Mouse (Mus musculus) kidney, embryonic 16.5 days (tissue): ENCODE measurements around the gene Gnaz. TPM values are rescaled to one million over a fixed set of nuclear protein-coding genes. Genes with fewer than 3 reads are reported as not detected.

Source experiments
- ATAC-seq: fragments of 200-750 bp; cut with Nextera tagmentation; 2 replicates; pipeline ENCODE4 v1.8.0; 2017; ENCODE audit warnings: moderate TSS enrichment; ENCODE audit not compliant: low FRiP score, low TSS enrichment
- H3K27ac ChIP-seq: fragments of 300-500 bp; sonication (generic); 2 replicates; pipeline ENCODE4 v1.5.1; 2014; ENCODE audit warnings: low read length
- H3K27me3 ChIP-seq: fragments of 300-500 bp; sonication (generic); 2 replicates; pipeline ENCODE4 v1.6.1; 2014; ENCODE audit warnings: low read length, control low read depth, mixed read lengths; ENCODE audit not compliant: insufficient read depth
- H3K36me3 ChIP-seq: fragments of 300-500 bp; sonication (generic); 2 replicates; pipeline ENCODE4 v1.6.1; 2014; ENCODE audit warnings: low read length, control low read depth, mixed read lengths; ENCODE audit not compliant: insufficient read depth
- H3K4me1 ChIP-seq: fragments of 300-500 bp; sonication (generic); 2 replicates; pipeline ENCODE4 v1.6.1; 2014; ENCODE audit warnings: low read length, control low read depth, mixed read lengths; ENCODE audit not compliant: insufficient read depth
- H3K4me2 ChIP-seq: fragments of 300-500 bp; sonication (generic); replicated peaks from 2 replicates; pipeline ENCODE4 v1.6.1; 2014; ENCODE audit warnings: low read depth, low read length
- H3K4me3 ChIP-seq: fragments of 300-500 bp; sonication (generic); 2 replicates; pipeline ENCODE4 v1.5.1; 2014; ENCODE audit warnings: mild to moderate bottlenecking, low read length
- H3K9ac ChIP-seq: fragments of 300-500 bp; sonication (generic); replicated peaks from 2 replicates; pipeline ENCODE4 v1.6.1; 2014; ENCODE audit warnings: low read length
- H3K9me3 ChIP-seq: fragments of 300-500 bp; sonication (generic); 2 replicates; pipeline ENCODE4 v1.6.1; 2016; ENCODE audit warnings: low read length, control low read depth
- WGBS: fragments of 180-500 bp; shearing (Covaris S2); extraction: QIAGEN DNeasy Blood & Tissue Kit; methylation state at CpG from one replicate; pipeline ENCODE4 v1.1.7; 2014; 5-methylcytosine and 5-hydroxymethylcytosine counted together
- polyA plus RNA-seq: library from polyadenylated mRNA; unstranded; fragments of >200 nt; fragmentation: Nextera tagmentation; extraction: Ambion mirVana; gene quantifications from 2 replicates; pipeline ENCODE4 v1.2.1, GENCODE M21; 2015

Gene Gnaz
- polyA plus RNA-seq, 1 experiment from 2014 or later, result 6.2 TPM

- no peak overlapping the region for H3K4me3 ChIP-seq
- peaks cover 37% of the 10 kb centered on the region for H3K4me1 ChIP-seq
- no peak overlapping the region for H3K9ac ChIP-seq
- no peaks in the 10 kb centered on the region for H3K27me3 ChIP-seq
- H3K27ac ChIP-seq, result no peak overlapping the region
- no peaks in the 10 kb centered on the region for H3K36me3 ChIP-seq
- H3K9me3 ChIP-seq, result no peaks in the 10 kb centered on the region
- ATAC-seq, result no peak
- WGBS, result 81% methylated on average over 8 of the region's 8 CpGs
- no peak overlapping the region for H3K4me2 ChIP-seq
Measured at GRCm38 (mm10) chr10:75058336-75058735, 91.4 kb downstream of the Gnaz start.

GRCm38 (mm10) chr10:75058761-75059395, 91.9 kb downstream of the Gnaz start:
- Histone ChIP-seq H3K9me3 (no peaks in the 10 kb centered on the region), H3K4me1 (peaks cover 42% of the 10 kb centered on the region), H3K36me3 (no peaks in the 10 kb centered on the region), H3K27ac (no peak overlapping the region), H3K27me3 (no peaks in the 10 kb centered on the region), H3K4me2 (peak overlapping the region; percentile 92), H3K9ac (no peak overlapping the region), H3K4me3 (no peak overlapping the region)
- WGBS, result 33% methylated on average over 9 of the region's 9 CpGs
- ATAC-seq, result no peak

GRCm38 (mm10) chr10:75059396-75059795, 92.4 kb downstream of the Gnaz start:
- ATAC-seq, result peak; percentile 44; the same call in 1 of the 2 replicates
- Histone ChIP-seq H3K4me1 (peaks cover 47% of the 10 kb centered on the region), H3K27ac (no peak overlapping the region), H3K4me2 (peak overlapping the region; percentile 92), H3K9ac (no peak overlapping the region), H3K9me3 (no peaks in the 10 kb centered on the region), H3K4me3 (peak overlapping the region; percentile 8; the same call in 1 of the 2 replicates), H3K27me3 (no peaks in the 10 kb centered on the region), H3K36me3 (no peaks in the 10 kb centered on the region)
- WGBS, result 2% methylated on average over 11 of the region's 11 CpGs

- Histone ChIP-seq H3K36me3 (no peaks in the 10 kb centered on the region), H3K4me1 (peaks cover 49% of the 10 kb centered on the region), H3K9me3 (no peaks in the 10 kb centered on the region), H3K4me3 (peak within 1 kb of the TSS; percentile 88), H3K4me2 (peak within 1 kb of the TSS; percentile 92), H3K9ac (peak within 1 kb of the TSS; percentile 83), H3K27me3 (no peaks in the 10 kb centered on the region), H3K27ac (no peak within 1 kb of the TSS; the same call in 1 of the 2 replicates)
- WGBS, result 1% methylated on average over 31 of the region's 73 CpGs
- peak; percentile 88 for ATAC-seq
Measured at GRCm38 (mm10) chr10:75060217-75060842, 93.4 kb downstream of the Gnaz start, which contains the start of gene Bcr. Bcr (plus strand) TSS chr10:75060592.

- no peaks in the 10 kb centered on the region for H3K27me3 ChIP-seq
- ATAC-seq, result peak; percentile 26; the same call in 1 of the 2 replicates
- peak overlapping the region; percentile 88 for H3K4me3 ChIP-seq
- peaks cover 49% of the 10 kb centered on the region for H3K4me1 ChIP-seq
- under 1% methylated on average over 48 of the region's 48 CpGs for WGBS
- peak overlapping the region; percentile 83 for H3K9ac ChIP-seq
- no peaks in the 10 kb centered on the region for H3K9me3 ChIP-seq
- H3K27ac ChIP-seq, result no peak overlapping the region
- H3K4me2 ChIP-seq, result peak overlapping the region; percentile 92
- 0 out of 2 replicates have a peak, but pooled peaks cover 3% of the 10 kb centered on the region for H3K36me3 ChIP-seq
Measured at GRCm38 (mm10) chr10:75060843-75061235, 93.9 kb downstream of the Gnaz start.

GRCm38 (mm10) chr10:75061341-75062188, 94.6 kb downstream of the Gnaz start:
- Histone ChIP-seq H3K36me3 (0 out of 2 replicates have a peak, but pooled peaks cover 3% of the 10 kb centered on the region), H3K9ac (peak overlapping the region; percentile 83), H3K27me3 (no peaks in the 10 kb centered on the region), H3K4me2 (peak overlapping the region; percentile 92), H3K4me3 (peak overlapping the region; percentile 88), H3K9me3 (no peaks in the 10 kb centered on the region), H3K4me1 (peaks cover 42% of the 10 kb centered on the region), H3K27ac (no peak overlapping the region)
- ATAC-seq, result no peak
- 2% methylated on average over 71 of the region's 71 CpGs for WGBS

GRCm38 (mm10) chr10:75062189-75062561, 95.2 kb downstream of the Gnaz start:
- WGBS, result 10% methylated on average over 6 of the region's 6 CpGs
- H3K4me2 ChIP-seq, result peak overlapping the region; percentile 92
- peak overlapping the region; percentile 88 for H3K4me3 ChIP-seq
- peaks cover 42% of the 10 kb centered on the region for H3K4me1 ChIP-seq
- H3K36me3 ChIP-seq, result 0 out of 2 replicates have a peak, but pooled peaks cover 3% of the 10 kb centered on the region
- peak overlapping the region; percentile 83 for H3K9ac ChIP-seq
- no peaks in the 10 kb centered on the region for H3K9me3 ChIP-seq
- no peaks in the 10 kb centered on the region for H3K27me3 ChIP-seq
- no peak overlapping the region for H3K27ac ChIP-seq
- ATAC-seq, result no peak

- peak overlapping the region; percentile 88 for H3K4me3 ChIP-seq
- 0 out of 2 replicates have a peak, but pooled peaks cover 3% of the 10 kb centered on the region for H3K36me3 ChIP-seq
- no peak for ATAC-seq
- H3K9ac ChIP-seq, result no peak overlapping the region
- H3K9me3 ChIP-seq, result no peaks in the 10 kb centered on the region
- H3K27me3 ChIP-seq, result no peaks in the 10 kb centered on the region
- H3K27ac ChIP-seq, result no peak overlapping the region
- peaks cover 42% of the 10 kb centered on the region for H3K4me1 ChIP-seq
- H3K4me2 ChIP-seq, result peak overlapping the region; percentile 92
- WGBS, result 31% methylated on average over 6 of the region's 6 CpGs
Measured at GRCm38 (mm10) chr10:75062621-75063020, 95.6 kb downstream of the Gnaz start.

GRCm38 (mm10) chr10:75063301-75063965, 96.5 kb downstream of the Gnaz start:
- no peaks in the 10 kb centered on the region for H3K27me3 ChIP-seq
- WGBS, result 50% methylated on average over 12 of the region's 12 CpGs
- H3K27ac ChIP-seq, result no peak overlapping the region
- no peak for ATAC-seq
- H3K36me3 ChIP-seq, result 0 out of 2 replicates have a peak, but pooled peaks cover 3% of the 10 kb centered on the region
- H3K4me1 ChIP-seq, result peaks cover 49% of the 10 kb centered on the region
- no peak overlapping the region for H3K9ac ChIP-seq
- peak overlapping the region; percentile 88; the same call in 1 of the 2 replicates for H3K4me3 ChIP-seq
- no peaks in the 10 kb centered on the region for H3K9me3 ChIP-seq
- H3K4me2 ChIP-seq, result peak overlapping the region; percentile 92
